Mouse (Mus musculus): Measurements from ENCODE around the gene Mup6. TPM values are rescaled to one million over a fixed set of nuclear protein-coding genes. Genes with fewer than 3 reads are reported as not detected.
A peak's percentile ranks its signal among the peaks of the same experiment; 100 is the strongest.
"Not testable (repeated sequence)": the region's sequence is repeated elsewhere in the genome, so short reads cannot be mapped to it uniquely, and the experiment has no call there.

Gene Mup6
- total RNA-seq (2021): not detected
- long read RNA-seq, experiment 1: 0 reads
- long read RNA-seq, experiment 2: 0 reads

DNA sequence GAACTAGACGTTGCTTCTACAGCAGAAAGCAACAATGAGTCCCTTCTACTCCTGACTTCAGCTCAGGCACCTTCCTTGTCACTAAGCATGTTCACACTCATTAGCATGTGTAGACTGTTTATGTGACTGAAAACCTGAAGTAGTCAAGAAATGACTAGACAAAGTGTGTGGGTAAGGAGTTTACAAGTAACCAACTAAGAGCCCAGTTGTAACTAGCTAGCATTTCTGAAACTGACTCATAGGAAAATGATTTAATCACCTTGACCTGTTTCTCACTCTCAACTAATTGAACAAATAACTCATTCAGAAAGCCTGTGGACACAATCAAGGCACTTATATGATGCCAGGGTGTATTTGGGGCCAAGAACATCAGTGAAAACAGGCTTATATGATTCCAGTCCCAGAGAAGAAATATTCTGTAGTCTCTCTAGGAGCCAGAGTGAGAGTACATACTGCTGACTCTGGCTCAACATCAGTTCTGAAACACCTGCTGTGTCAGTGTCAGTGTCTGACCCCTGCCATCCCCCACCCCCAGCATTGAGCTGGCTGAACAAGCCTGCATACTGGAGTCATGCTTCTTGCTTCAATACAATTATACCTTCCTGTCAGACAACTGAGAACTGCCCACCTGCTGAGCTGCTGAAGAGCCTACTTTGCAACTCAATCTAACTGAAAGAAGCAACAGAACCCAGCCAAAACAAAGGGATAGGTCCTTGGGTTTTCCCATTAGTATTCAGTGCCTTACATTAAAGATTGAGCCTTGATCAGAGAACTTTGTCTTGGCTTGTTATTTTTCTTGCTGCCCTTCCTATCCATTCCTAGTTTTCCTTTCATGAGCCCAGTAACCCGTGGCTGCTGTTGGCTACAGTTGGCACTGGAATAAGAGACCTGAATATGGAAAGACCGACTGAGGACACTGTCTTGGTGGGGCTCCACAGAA, at the start of gene Mup6:
Gene Mup6 (plus strand): TSS at position 890 of the 940 bp plus-strand sequence.
- intact Hi-C loops (cut with DNase I): no loop called here
- no peak for DNase-seq

DNA sequence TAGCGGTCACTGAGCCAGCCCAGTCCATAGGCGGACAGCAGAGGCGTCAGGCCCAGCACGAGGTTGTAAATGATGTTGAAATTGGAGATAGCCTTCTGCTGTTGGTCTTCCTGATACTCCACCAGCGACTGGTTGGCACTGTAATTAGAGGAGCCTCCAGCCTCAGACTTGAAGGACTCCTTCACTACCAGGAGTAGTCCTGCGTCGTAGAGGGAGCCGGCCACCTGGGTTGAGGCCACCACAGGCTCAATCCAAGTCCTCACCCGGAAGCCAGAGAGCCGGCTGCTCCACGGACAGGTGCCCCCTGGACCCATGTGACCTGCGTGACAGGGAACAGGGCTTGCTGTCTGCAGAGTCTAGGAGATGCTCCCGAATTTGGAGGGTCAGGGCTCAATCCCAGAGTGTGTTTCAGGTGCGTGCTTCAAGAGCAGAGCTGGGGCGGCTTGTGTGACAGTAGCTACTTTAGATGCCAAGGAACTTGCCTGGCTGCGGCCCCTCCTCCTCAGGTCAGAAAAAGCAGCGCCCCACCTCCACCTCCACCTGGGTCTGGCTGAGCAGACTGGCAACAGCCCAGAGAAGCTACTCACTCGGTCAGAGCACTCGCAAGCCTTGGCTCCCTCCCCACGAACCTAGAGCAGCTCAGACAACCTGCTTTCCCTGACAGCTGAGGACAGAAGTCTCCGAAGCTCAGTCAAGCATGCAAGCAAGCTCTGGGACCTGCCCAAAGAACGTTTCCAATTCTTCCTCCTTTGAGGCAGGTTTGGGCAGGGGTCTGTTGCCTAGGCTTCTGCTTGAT, 49.3 kb upstream of the Mup6 start, which contains the start of gene Slc46a2:
Gene Slc46a2 (minus strand): TSS at position 449 of the 796 bp plus-strand sequence.
- no peak for DNase-seq
- intact Hi-C loops (cut with DNase I): no loop called here

GRCm38 (mm10) chr4:59917966-59918365, 46.1 kb upstream of the Mup6 start:
- intact Hi-C loops (cut with DNase I): no loop called here
- no peak for DNase-seq

- intact Hi-C loops (cut with DNase I): loop anchor here (5.0 kb wide), 2 partner anchors 118 to 308 kb away; partner anchors contain the start of gene Snx30
- no peak for DNase-seq
These were observed 39.0 kb upstream of the Mup6 start for GRCm38 (mm10) chr4:59925082-59925481.

GRCm38 (mm10) chr4:59927666-59928065, 36.4 kb upstream of the Mup6 start:
- DNase-seq: no peak
- intact Hi-C loops (cut with DNase I): loop anchor here (2.0 to 5.0 kb wide), 4 partner anchors 57 to 310 kb away; partner anchors contain the start of gene Snx30

DNA sequence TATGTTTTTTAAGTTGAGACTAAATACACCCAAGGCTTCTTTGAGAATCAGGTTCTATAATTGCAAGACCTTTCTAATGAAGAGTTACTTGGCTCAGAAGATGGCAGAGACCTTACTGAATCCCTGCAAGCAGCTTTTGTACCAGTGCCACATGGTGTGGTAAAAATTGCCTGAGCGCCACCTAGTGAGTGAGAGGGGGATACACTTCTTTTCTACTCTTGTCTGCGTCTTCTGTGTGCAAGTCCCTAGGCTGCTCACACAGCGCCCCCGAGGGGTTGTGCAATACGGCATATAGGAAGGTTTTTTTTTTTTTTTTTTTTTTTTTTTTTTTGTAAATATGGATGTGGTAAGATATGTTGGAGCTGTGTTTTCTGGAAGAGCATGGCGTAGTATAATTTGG, 35.7 kb upstream of the Mup6 start:
- DNase-seq: peak; percentile 63 to 73
- intact Hi-C loops (cut with DNase I): loop anchor here (2.0 to 5.0 kb wide), 4 partner anchors 58 to 311 kb away; partner anchors contain the start of gene Snx30

- intact Hi-C loops (cut with DNase I): no loop called here
- no peak for DNase-seq
These were observed 31.4 kb upstream of the Mup6 start for GRCm38 (mm10) chr4:59932505-59933281.

GRCm38 (mm10) chr4:59937543-59937942, 26.6 kb upstream of the Mup6 start:
- DNase-seq: no peak
- intact Hi-C loops (cut with DNase I): no loop called here

DNA sequence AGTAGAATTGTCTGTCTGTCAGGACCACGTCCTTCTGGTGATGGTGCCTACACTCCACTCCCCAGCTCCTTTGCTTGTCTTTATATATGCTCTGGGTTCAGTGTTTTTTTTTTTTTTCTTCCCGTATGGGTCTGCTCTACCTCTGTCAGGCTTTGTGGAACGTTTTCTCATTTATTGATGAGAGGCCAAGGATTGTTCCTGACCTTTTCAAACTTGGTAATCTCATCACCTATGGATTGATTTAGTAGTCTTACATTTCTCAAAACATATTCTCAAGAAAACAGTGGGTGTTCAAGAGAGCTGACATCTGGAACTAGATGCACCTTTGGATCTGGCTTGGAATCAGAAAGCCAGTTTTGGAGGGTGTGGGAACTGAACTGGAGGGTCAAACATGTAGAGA, 3.5 kb upstream of the Mup6 start, which contains the start of gene Mup4:
Gene Mup4 (minus strand): TSS at position 101 of the 400 bp plus-strand sequence.
- intact Hi-C loops (cut with DNase I): no loop called here

GRCm38 (mm10) chr4:59997894-59998293, 33.8 kb downstream of the Mup6 start:
- DNase-seq; intact Hi-C loops (cut with DNase I): not testable (repeated sequence)

More for the DNA sequence above, 3.5 kb upstream of the Mup6 start, which contains the start of gene Mup4:
- no peak for DNase-seq

DNA sequence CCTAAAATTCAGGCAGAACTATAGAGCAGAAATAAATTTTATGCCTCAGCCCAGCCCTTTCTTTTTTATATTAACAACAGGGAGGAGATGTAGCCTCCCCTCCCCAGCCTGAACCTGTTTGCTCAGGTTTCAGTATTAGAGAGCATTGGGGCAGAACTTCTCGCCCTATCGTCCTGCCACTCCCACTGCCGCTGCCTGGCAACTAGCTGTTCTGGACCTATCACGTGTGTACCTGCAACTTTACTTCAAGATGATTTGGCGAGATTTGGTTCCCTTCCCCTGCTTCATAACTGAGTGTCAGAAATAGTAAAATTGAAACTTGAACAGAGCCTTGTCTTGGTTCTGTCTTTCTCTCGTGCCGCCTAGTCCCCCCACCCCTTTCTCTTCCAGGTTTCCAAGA, 56.0 kb downstream of the Mup6 start:
- intact Hi-C loops (cut with DNase I); DNase-seq: not testable (repeated sequence)

- DNase-seq; intact Hi-C loops (cut with DNase I): not testable (repeated sequence)
These were observed 65.4 kb downstream of the Mup6 start for GRCm38 (mm10) chr4:60029334-60030111.

Other genes with a start within 250 kb of the Mup6 start
- 10 to 100 TPM; 10.3 to 12.3 TPM for gene Inip, start 162.7 kb upstream of the Mup6 start, total RNA-seq (2021)
- 1 to 10 TPM; 5.0 to 8.2 TPM for gene Snx30, start 158.5 kb upstream of the Mup6 start, total RNA-seq (2021)
- gene Slc46a2, start 49.2 kb upstream of the Mup6 start, total RNA-seq (2021): under 1 TPM; 0.12 to 0.93 TPM
- not detected for gene Mup4, start 3.6 kb upstream of the Mup6 start, total RNA-seq (2021)
- gene Mup7, start 106.2 kb downstream of the Mup6 start, total RNA-seq (2021): not detected
- gene Mup2, start 190.0 kb downstream of the Mup6 start, total RNA-seq (2021): not detected

Measured in heart, postnatal 14 days (tissue).